Comparison of ENCODE assay signal across 30 mouse cellular contexts in the genomic region with DNA sequence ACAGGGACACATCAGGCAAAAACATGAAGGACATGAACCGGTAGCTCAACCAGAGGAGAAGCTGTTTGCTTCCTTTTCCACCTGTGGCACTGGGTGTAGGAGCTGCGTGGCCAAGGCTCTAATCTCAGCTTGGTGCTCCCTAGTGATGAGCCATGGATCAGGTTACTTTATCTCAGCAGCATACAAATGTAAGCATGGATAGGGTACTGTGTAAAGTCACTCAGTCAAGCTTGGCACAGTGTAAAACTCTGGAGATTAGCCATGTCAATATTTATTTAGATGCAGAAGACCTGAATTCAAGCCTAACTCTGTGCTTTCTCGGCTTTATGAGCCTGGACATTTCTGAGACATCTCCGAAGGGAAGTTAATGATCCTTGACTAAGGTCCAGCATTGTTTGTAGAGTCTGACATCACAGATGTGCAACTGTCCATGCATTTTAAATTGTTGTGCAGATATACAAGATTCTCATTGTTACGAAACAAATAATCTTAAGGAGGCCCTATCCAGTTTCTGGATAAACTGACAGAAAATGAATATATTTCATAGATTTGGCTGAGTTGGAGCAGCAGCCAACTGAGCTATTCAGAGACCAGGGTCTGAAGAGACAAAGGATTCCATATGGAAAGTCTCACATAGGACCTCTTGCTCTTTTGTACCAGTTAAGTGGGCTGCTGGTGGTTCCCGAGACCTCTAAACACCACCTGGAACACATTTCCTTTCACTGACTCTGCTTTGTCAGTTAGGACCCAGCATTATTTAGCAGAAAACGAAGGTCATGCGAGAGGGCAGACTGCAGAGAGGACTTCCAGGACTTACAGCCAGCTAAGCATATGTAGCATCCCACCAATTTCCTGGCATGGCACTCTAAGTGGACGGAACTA. TPM values are rescaled to one million over a fixed set of nuclear protein-coding genes. Genes with fewer than 3 reads are reported as not detected.
DNase-seq lines count a peak whose midpoint lies in the region; ATAC-seq and TF ChIP-seq lines count a peak whose summit lies in the region.
"Had no signal": no experiment of that assay in that cellular context is flagged by ENCODE, and none has a peak within 500 bp of the region (broad histone marks: within the 10 kb centered on the region; RNA-seq: fewer than 3 reads in every experiment).

No protein-coding gene starts in this region.

- no peaks in the 10 kb centered on the region for H3K36me3 ChIP-seq in hindbrain, embryonic 10.5 days
- H3K36me3 ChIP-seq in hindbrain, postnatal 0 days (ENCODE audit: insufficient read depth, low read length) = no peaks in the 10 kb centered on the region
- no peaks in the 10 kb centered on the region for H3K36me3 ChIP-seq in lung, embryonic 15.5 days
- H3K36me3 ChIP-seq in neural tube, embryonic 13.5 days = no peaks in the 10 kb centered on the region
- H3K36me3 ChIP-seq: embryonic facial prominence, embryonic 13.5 days; heart, embryonic 10.5 days; limb, embryonic 12.5 days; liver, embryonic 12.5 days; neural tube, embryonic 12.5 days had no signal

- no peak overlapping the region for H3K9ac ChIP-seq in hindbrain, postnatal 0 days (replicated peaks; ENCODE audit: low read length)
- H3K9ac ChIP-seq in lung, embryonic 15.5 days = no peak overlapping the region
- no peak overlapping the region for H3K9ac ChIP-seq in neural tube, embryonic 13.5 days
- H3K9ac ChIP-seq: embryonic facial prominence, embryonic 13.5 days; hindbrain, embryonic 14.5 days; limb, embryonic 12.5 days; liver, embryonic 12.5 days; neural tube, embryonic 12.5 days had no signal

- no peaks in the 10 kb centered on the region for H3K9me3 ChIP-seq in hindbrain, embryonic 10.5 days
- no peaks in the 10 kb centered on the region for H3K9me3 ChIP-seq in hindbrain, postnatal 0 days (ENCODE audit: low read length)
- H3K9me3 ChIP-seq in lung, embryonic 15.5 days = no peaks in the 10 kb centered on the region
- no peaks in the 10 kb centered on the region for H3K9me3 ChIP-seq in neural tube, embryonic 13.5 days
- H3K9me3 ChIP-seq: embryonic facial prominence, embryonic 13.5 days; heart, embryonic 10.5 days; limb, embryonic 12.5 days; liver, embryonic 12.5 days; neural tube, embryonic 12.5 days had no signal

- H3K27ac ChIP-seq in hindbrain, embryonic 10.5 days = no peak overlapping the region
- H3K27ac ChIP-seq in hindbrain, postnatal 0 days = no peak overlapping the region
- H3K27ac ChIP-seq in lung, embryonic 15.5 days = 0 out of 2 replicates have a peak overlapping the region, but pooled peaks have one; percentile 29
- H3K27ac ChIP-seq in neural tube, embryonic 13.5 days (replicated peaks) = no peak overlapping the region
- H3K27ac ChIP-seq: embryonic facial prominence, embryonic 13.5 days; heart, embryonic 10.5 days; hindbrain, embryonic 14.5 days; limb, embryonic 12.5 days; liver, embryonic 12.5 days; neural tube, embryonic 12.5 days had no signal

- no peak for ATAC-seq in hindbrain, postnatal 0 days
- peak; percentile 88 for ATAC-seq in lung, embryonic 15.5 days (ENCODE audit: borderline replicate concordance, extremely low read depth, low FRiP score, low TSS enrichment)
- peak; percentile 61; the same call in 1 of the 2 replicates for ATAC-seq in neural tube, embryonic 13.5 days (ENCODE audit: low read depth)
- ATAC-seq: CD4-positive, CD25-positive, alpha-beta regulatory T cell, adult 4 months; forebrain, embryonic 16.5 days; intestine, embryonic 16.5 days; liver, embryonic 12.5 days had no signal

- H3K27me3 ChIP-seq in hindbrain, embryonic 10.5 days (ENCODE audit: insufficient read depth, poor library complexity, severe bottlenecking) = no peaks in the 10 kb centered on the region
- no peaks in the 10 kb centered on the region for H3K27me3 ChIP-seq in hindbrain, postnatal 0 days (ENCODE audit: insufficient read depth, low read length)
- no peaks in the 10 kb centered on the region for H3K27me3 ChIP-seq in lung, embryonic 15.5 days
- no peaks in the 10 kb centered on the region for H3K27me3 ChIP-seq in neural tube, embryonic 13.5 days
- H3K27me3 ChIP-seq: embryonic facial prominence, embryonic 13.5 days; limb, embryonic 12.5 days; liver, embryonic 12.5 days; neural tube, embryonic 12.5 days had no signal

- H3K4me1 ChIP-seq in hindbrain, embryonic 10.5 days (replicated peaks) = 0 out of 2 replicates have a peak, but pooled peaks cover 7% of the 10 kb centered on the region
- H3K4me1 ChIP-seq in hindbrain, postnatal 0 days (ENCODE audit: insufficient read depth, low read length) = no peaks in the 10 kb centered on the region
- H3K4me1 ChIP-seq in lung, embryonic 15.5 days = peaks cover 3% of the 10 kb centered on the region; the same call in 1 of the 2 replicates
- no peaks in the 10 kb centered on the region for H3K4me1 ChIP-seq in neural tube, embryonic 13.5 days (replicated peaks)
- H3K4me1 ChIP-seq: embryonic facial prominence, embryonic 13.5 days; heart, embryonic 10.5 days; limb, embryonic 12.5 days; liver, embryonic 12.5 days; neural tube, embryonic 12.5 days had no signal

- no peak overlapping the region for H3K4me2 ChIP-seq in hindbrain, postnatal 0 days (ENCODE audit: low read depth, low read length)
- no peak overlapping the region for H3K4me2 ChIP-seq in lung, embryonic 15.5 days
- no peak overlapping the region for H3K4me2 ChIP-seq in neural tube, embryonic 13.5 days
- H3K4me2 ChIP-seq: embryonic facial prominence, embryonic 13.5 days; hindbrain, embryonic 14.5 days; limb, embryonic 12.5 days; liver, embryonic 12.5 days; midbrain, embryonic 11.5 days; neural tube, embryonic 12.5 days had no signal

- peak; percentile 4 for DNase-seq in hindbrain, embryonic 10.5 days (ENCODE audit: low spot score)
- DNase-seq in hindbrain, postnatal 0 days (ENCODE audit: low spot score) = no peak
- DNase-seq in lung, postnatal 36 days = no peak
- DNase-seq in embryo, embryonic 9.5 days (ENCODE audit: extremely low spot score) = peak; percentile 43
- DNase-seq in thymus, postnatal 36 days = no peak
- no peak for DNase-seq in cerebellum, postnatal 10 days
- DNase-seq: adrenal gland, postnatal 25 days; cerebellum, adult 11 months; cerebellum, postnatal 25 days; heart, postnatal 10 days; kidney, postnatal 4 days; lung, postnatal 10 days; right cerebral cortex, postnatal 14 days; spleen, adult 18-20 months; thymus, postnatal 25 days had no signal

- no peak for TF ChIP-seq CTCF in hindbrain, postnatal 0 days (IDR thresholded peaks at IDR 0.05; ENCODE audit: low read depth)

- no peak overlapping the region for H3K4me3 ChIP-seq in hindbrain, embryonic 10.5 days
- no peak overlapping the region for H3K4me3 ChIP-seq in hindbrain, postnatal 0 days (ENCODE audit: low read length)
- no peak overlapping the region for H3K4me3 ChIP-seq in lung, embryonic 15.5 days
- no peak overlapping the region for H3K4me3 ChIP-seq in neural tube, embryonic 13.5 days
- H3K4me3 ChIP-seq: embryonic facial prominence, embryonic 13.5 days; heart, embryonic 10.5 days; limb, embryonic 12.5 days; liver, embryonic 12.5 days; neural tube, embryonic 12.5 days had no signal

- 66% methylated on average over 9 of the region's 9 CpGs for WGBS in hindbrain, embryonic 10.5 days
- 46% methylated on average over 9 of the region's 9 CpGs for WGBS in hindbrain, postnatal 0 days
- WGBS in lung, embryonic 15.5 days = 48% methylated on average over 9 of the region's 9 CpGs
- 33% methylated on average over 9 of the region's 9 CpGs for WGBS in neural tube, embryonic 13.5 days

RNA-seq across cellular contexts. Expression of a gene that starts 35.7 kb away (rescaled TPM):
- 19.0 and 23.2 TPM in 2 replicates for polyA plus RNA-seq in hindbrain, embryonic 10.5 days (2016; fragmentation: Nextera tagmentation; extraction: Ambion mirVana)
- total RNA-seq in hindbrain, postnatal 0 days (2014; rRNA removed) = 31.7 and 38.4 TPM in 2 replicates
- 44.5 and 48.3 TPM in 2 replicates for polyA plus RNA-seq in hindbrain, postnatal 0 days (2015; fragmentation: Nextera tagmentation; extraction: Ambion mirVana)
- 30.2 and 36.0 TPM in 2 replicates for polyA plus RNA-seq in lung, embryonic 15.5 days (2015; fragmentation: Nextera tagmentation; extraction: Ambion mirVana)
- polyA plus RNA-seq in neural tube, embryonic 13.5 days (2015; fragmentation: Nextera tagmentation; extraction: Ambion mirVana) = 42.6 TPM in 2 replicates

RNA-seq across cellular contexts. Expression of a gene that starts 56.5 kb away (rescaled TPM):
- polyA plus RNA-seq in hindbrain, embryonic 10.5 days (2016; fragmentation: Nextera tagmentation; extraction: Ambion mirVana) = not detected in 2 replicates
- not detected in 2 replicates for total RNA-seq in hindbrain, postnatal 0 days (2014; rRNA removed)
- 0.13 TPM in 1 of 2 replicates, not detected in the other for polyA plus RNA-seq in hindbrain, postnatal 0 days (2015; fragmentation: Nextera tagmentation; extraction: Ambion mirVana)
- not detected in 2 replicates for polyA plus RNA-seq in lung, embryonic 15.5 days (2015; fragmentation: Nextera tagmentation; extraction: Ambion mirVana)
- polyA plus RNA-seq in neural tube, embryonic 13.5 days (2015; fragmentation: Nextera tagmentation; extraction: Ambion mirVana) = not detected in 2 replicates
- total RNA-seq: adrenal gland, postnatal 25 days; ES-E14; gastrocnemius, postnatal 4 days; heart, postnatal 10 days; layer of hippocampus, postnatal 14 days had no signal
- polyA plus RNA-seq: CD4-positive, CD25-positive, alpha-beta regulatory T cell, adult 4 months; embryonic facial prominence, embryonic 13.5 days; forebrain, embryonic 16.5 days; heart, embryonic 10.5 days; hindbrain, embryonic 14.5 days; intestine, embryonic 16.5 days; limb, embryonic 12.5 days; liver, embryonic 12.5 days; midbrain, embryonic 11.5 days; neural tube, embryonic 12.5 days had no signal

Comparison
In these comparisons a context has a peak if more than half of its experiments do, and no peak if none do; other contexts are left out.
1. DNase-seq: peak in hindbrain, embryonic 10.5 days (single experiment) and embryo, embryonic 9.5 days (single experiment); none in hindbrain, postnatal 0 days (single experiment), lung, postnatal 36 days (single experiment), thymus, postnatal 36 days (0 of 2) and cerebellum, postnatal 10 days (0 of 2).